Mouse (Mus musculus) C2C12 (cell line): ENCODE measurements around the gene Cald1.

Experiments used
- CEBPB ChIP-seq: IDR thresholded peaks from one replicate; pipeline ENCODE4 v1.6.1; 2011; ENCODE audit warnings: low read depth, mild to moderate bottlenecking, control low read depth, moderate library complexity
- CTCF ChIP-seq: IDR thresholded peaks from one replicate; pipeline ENCODE4 v1.5.1; 2011; ENCODE audit not compliant: control insufficient read depth, insufficient read depth, insufficient read length
- FOSL1 ChIP-seq: IDR thresholded peaks from one replicate; pipeline ENCODE4 v1.8.0; 2011; ENCODE audit warnings: mild to moderate bottlenecking, low read length; ENCODE audit not compliant: poor library complexity, insufficient read depth, severe bottlenecking
- MAX ChIP-seq: IDR thresholded peaks from one replicate; pipeline ENCODE4 v1.6.1; 2011; ENCODE audit warnings: mild to moderate bottlenecking, control low read depth
- MYOD1 ChIP-seq: IDR thresholded peaks from one replicate; pipeline ENCODE4 v1.6.1; 2011; ENCODE audit warnings: low read depth; ENCODE audit not compliant: control insufficient read depth, insufficient read length
- MYOG ChIP-seq: IDR thresholded peaks from one replicate; pipeline ENCODE4 v1.6.1; 2011; ENCODE audit not compliant: control insufficient read depth, insufficient read length; ENCODE audit errors: extremely low read depth
- USF1 ChIP-seq: IDR thresholded peaks from one replicate; pipeline ENCODE4 v1.6.1; 2011; ENCODE audit warnings: low read depth, mild to moderate bottlenecking, control low read depth, moderate library complexity

DNA sequence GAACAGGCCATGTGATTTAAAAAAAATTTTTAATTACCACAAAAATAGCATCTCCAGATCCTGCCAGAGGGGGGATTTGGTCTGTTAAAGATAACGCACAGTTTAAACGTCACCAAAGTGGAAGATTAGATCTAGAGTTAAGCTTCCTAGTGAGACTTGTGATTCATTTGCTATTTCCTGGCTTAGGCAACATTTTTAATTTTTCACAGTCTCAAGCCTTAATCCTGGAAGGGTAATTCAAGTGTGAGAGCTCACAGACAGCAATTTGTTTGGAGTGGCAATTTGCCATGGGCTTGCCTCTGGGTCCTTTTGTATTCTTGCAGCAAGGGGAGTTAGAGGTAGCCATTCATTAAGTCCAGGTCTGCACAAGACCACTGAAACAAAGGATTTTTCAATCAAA is 40.4 kb downstream of the Cald1 start:
- TF ChIP-seq MAX (no peak), CTCF (no peak), USF1 (no peak), MYOG (no peak), CEBPB (no peak), MYOD1 (no peak), FOSL1 (no peak)
